Mouse (Mus musculus): ENCODE data around the gene Krt4. TPM values are rescaled to one million over a fixed set of nuclear protein-coding genes. Genes with fewer than 3 reads are reported as not detected.

Krt4 gene
- polyA plus RNA-seq, 1 experiment from 2014 or later: 0.07 TPM

DNA sequence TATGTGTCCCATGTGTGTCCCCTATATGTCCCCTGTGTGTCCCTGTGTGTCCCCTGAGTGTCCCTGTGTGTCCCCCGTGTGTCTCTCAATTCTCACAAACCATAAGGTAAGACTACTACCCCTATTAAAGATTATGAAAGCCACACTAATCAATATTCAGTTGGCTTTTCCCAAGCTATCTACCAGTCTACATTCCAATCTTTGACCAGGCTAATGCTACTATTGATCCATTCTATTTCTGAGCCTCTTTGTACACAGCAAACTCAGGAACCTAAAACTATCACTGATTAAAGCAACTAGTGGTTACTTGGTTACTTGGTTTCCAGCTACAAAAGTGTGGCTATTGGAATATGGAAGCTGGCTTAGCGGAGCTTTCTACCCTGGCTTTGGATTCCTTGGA is 2.2 kb downstream of the Krt4 start:
- no peak overlapping the region for H3K4me3 ChIP-seq (ENCODE audit: low read depth, low read length)
- H3K4me1 ChIP-seq (ENCODE audit: control insufficient read depth, insufficient read depth, low read length): no peaks in the 10 kb centered on the region
- H3K9ac ChIP-seq (ENCODE audit: low read depth, low read length): no peak overlapping the region
- ATAC-seq (replicated peaks; ENCODE audit: insufficient number of reproducible peaks, low FRiP score, low TSS enrichment): no peak
- no peak overlapping the region for H3K27ac ChIP-seq (ENCODE audit: low read depth, low read length)
- WGBS (ENCODE audit: insufficient replicate concordance): 85% methylated on average over 2 of the region's 2 CpGs
- H3K36me3 ChIP-seq (ENCODE audit: control insufficient read depth, insufficient read depth, low read length): no peaks in the 10 kb centered on the region
- H3K27me3 ChIP-seq (ENCODE audit: control insufficient read depth, insufficient read depth, low read length): peaks cover 10% of the 10 kb centered on the region; the same call in 1 of the 2 replicates
- H3K9me3 ChIP-seq (replicated peaks; ENCODE audit: control insufficient read depth, low read length): no peaks in the 10 kb centered on the region
- no peak overlapping the region for H3K4me2 ChIP-seq

GRCm38 (mm10) chr15:101916072-101916471 is 8.5 kb downstream of the Krt4 start:
- no peak for ATAC-seq (replicated peaks; ENCODE audit: insufficient number of reproducible peaks, low FRiP score, low TSS enrichment)
- WGBS (ENCODE audit: insufficient replicate concordance): 66% methylated on average over 2 of the region's 2 CpGs
- Histone ChIP-seq H3K4me3 (ENCODE audit: low read depth, low read length) (no peak overlapping the region), H3K36me3 (ENCODE audit: control insufficient read depth, insufficient read depth, low read length) (no peaks in the 10 kb centered on the region), H3K4me2 (no peak overlapping the region), H3K4me1 (ENCODE audit: control insufficient read depth, insufficient read depth, low read length) (no peaks in the 10 kb centered on the region), H3K27me3 (ENCODE audit: control insufficient read depth, insufficient read depth, low read length) (peaks cover 10% of the 10 kb centered on the region; the same call in 1 of the 2 replicates), H3K9ac (ENCODE audit: low read depth, low read length) (no peak overlapping the region), H3K27ac (ENCODE audit: low read depth, low read length) (no peak overlapping the region), H3K9me3 (replicated peaks; ENCODE audit: control insufficient read depth, low read length) (no peaks in the 10 kb centered on the region)

- Histone ChIP-seq H3K4me1 (ENCODE audit: control insufficient read depth, insufficient read depth, low read length) (no peaks in the 10 kb centered on the region), H3K9ac (ENCODE audit: low read depth, low read length) (no peak overlapping the region), H3K27ac (ENCODE audit: low read depth, low read length) (no peak overlapping the region), H3K36me3 (ENCODE audit: control insufficient read depth, insufficient read depth, low read length) (no peaks in the 10 kb centered on the region), H3K9me3 (replicated peaks; ENCODE audit: control insufficient read depth, low read length) (no peaks in the 10 kb centered on the region), H3K4me2 (no peak overlapping the region), H3K4me3 (ENCODE audit: low read depth, low read length) (no peak overlapping the region), H3K27me3 (ENCODE audit: control insufficient read depth, insufficient read depth, low read length) (no peaks in the 10 kb centered on the region)
- WGBS (ENCODE audit: insufficient replicate concordance): 77% methylated on average over 5 of the region's 5 CpGs
- ATAC-seq (replicated peaks; ENCODE audit: insufficient number of reproducible peaks, low FRiP score, low TSS enrichment): no peak
Observed at GRCm38 (mm10) chr15:101904849-101905248, 19.7 kb downstream of the Krt4 start.

DNA sequence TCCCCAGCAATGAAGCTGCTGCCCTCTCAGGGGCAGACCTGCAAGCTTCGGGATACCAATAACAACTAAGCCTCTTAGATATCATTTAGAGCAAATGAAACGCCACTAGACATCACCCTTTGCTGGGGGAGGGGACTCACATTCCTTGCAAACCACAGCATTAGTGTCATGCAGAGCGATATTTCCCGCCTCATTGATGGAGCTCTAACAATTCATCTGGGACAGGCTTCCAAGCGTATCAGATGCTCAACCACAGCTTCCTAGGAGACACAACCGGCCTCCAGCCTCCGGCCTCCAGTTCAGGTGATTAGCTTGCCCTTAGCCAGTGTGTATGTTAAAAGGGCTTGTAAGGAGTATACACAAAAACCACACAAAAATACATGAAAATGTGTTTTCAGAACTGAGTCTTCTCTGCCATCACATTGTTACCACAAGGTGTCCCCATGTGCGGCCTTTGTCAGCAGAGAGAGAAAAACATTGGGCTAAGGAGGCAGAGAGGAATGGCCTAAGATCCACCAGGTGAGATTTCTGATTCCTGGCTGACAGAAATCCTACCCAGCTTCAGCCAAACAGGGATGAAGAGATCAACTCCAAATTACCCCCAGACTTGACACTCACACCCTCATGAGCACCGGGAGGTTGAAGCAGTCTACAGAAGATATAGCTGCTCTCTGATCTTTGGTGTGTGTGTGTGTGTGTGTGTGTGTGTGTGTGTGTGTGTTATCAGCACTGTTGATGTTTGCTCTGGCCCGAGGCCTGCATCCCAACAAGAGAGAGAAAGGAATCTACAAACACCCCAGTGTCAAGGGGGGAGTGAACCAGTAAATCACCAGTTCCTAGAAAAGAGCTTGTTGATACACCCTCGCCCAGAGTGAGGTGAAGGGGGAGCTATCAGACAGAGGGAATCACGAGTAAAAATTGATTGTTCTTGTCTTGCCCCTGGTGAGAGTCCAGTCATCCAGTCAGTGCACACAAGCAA is 22.1 kb downstream of the Krt4 start:
- 46% methylated on average over 12 of the region's 12 CpGs for WGBS (ENCODE audit: insufficient replicate concordance)
- Histone ChIP-seq H3K36me3 (ENCODE audit: control insufficient read depth, insufficient read depth, low read length) (no peaks in the 10 kb centered on the region), H3K27me3 (ENCODE audit: control insufficient read depth, insufficient read depth, low read length) (no peaks in the 10 kb centered on the region), H3K4me1 (ENCODE audit: control insufficient read depth, insufficient read depth, low read length) (no peaks in the 10 kb centered on the region), H3K9me3 (replicated peaks; ENCODE audit: control insufficient read depth, low read length) (no peaks in the 10 kb centered on the region), H3K9ac (ENCODE audit: low read depth, low read length) (no peak overlapping the region), H3K4me3 (ENCODE audit: low read depth, low read length) (no peak overlapping the region), H3K27ac (ENCODE audit: low read depth, low read length) (no peak overlapping the region), H3K4me2 (no peak overlapping the region)
- ATAC-seq (replicated peaks; ENCODE audit: insufficient number of reproducible peaks, low FRiP score, low TSS enrichment): no peak

DNA sequence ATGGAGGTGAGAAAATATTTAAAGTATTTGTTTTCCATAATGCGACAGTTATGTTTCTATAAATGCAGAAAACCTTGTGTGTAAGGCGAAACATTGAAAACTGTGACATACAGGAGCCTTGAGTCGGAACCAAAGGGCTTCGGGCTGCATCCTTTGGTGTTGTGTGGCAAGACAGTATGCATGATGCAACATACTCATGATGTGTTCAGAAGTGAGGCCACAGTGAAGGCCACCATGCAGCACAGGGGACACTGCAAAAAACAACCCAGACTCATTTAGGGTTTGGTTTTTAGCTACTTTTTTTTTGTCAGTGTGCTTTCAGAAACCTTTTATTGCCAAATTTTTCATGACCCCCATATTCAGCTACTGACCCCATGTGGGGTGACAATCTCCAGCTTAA is 29.3 kb downstream of the Krt4 start:
- Histone ChIP-seq H3K27ac (ENCODE audit: low read depth, low read length) (no peak overlapping the region), H3K27me3 (ENCODE audit: control insufficient read depth, insufficient read depth, low read length) (no peaks in the 10 kb centered on the region), H3K36me3 (ENCODE audit: control insufficient read depth, insufficient read depth, low read length) (no peaks in the 10 kb centered on the region), H3K4me3 (ENCODE audit: low read depth, low read length) (no peak overlapping the region), H3K9me3 (replicated peaks; ENCODE audit: control insufficient read depth, low read length) (no peaks in the 10 kb centered on the region), H3K9ac (ENCODE audit: low read depth, low read length) (no peak overlapping the region), H3K4me2 (no peak overlapping the region), H3K4me1 (ENCODE audit: control insufficient read depth, insufficient read depth, low read length) (no peaks in the 10 kb centered on the region)
- WGBS (ENCODE audit: insufficient replicate concordance): 83% methylated on average over 4 of the region's 4 CpGs
- ATAC-seq (replicated peaks; ENCODE audit: insufficient number of reproducible peaks, low FRiP score, low TSS enrichment): no peak

DNA sequence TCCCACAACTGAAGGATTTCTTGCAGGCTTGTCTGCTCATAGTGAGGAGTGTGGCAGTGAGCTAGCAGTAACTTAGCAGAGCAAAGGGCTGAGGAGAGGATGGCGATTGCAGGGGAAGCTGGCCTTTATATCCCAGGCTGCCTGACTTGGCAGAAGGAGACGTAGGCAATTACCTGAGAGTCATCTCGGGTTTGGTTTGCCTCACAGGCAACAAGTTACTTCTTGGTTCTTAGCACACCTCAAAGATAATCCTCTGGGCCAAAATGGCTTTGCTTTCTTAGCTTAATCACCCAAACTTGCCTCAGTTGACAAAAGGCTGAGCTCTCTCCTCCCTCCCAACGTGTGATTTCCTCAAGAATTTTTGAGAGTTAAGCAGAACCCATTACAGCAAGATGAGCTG is 31.7 kb downstream of the Krt4 start, which contains the start of gene Krt76:
Gene Krt76, minus strand, starts transcription at position 101 of the 400 bp plus-strand sequence.
- ATAC-seq (replicated peaks; ENCODE audit: insufficient number of reproducible peaks, low FRiP score, low TSS enrichment): no peak
- Histone ChIP-seq H3K9ac (ENCODE audit: low read depth, low read length) (no peak within 1 kb of the TSS), H3K9me3 (replicated peaks; ENCODE audit: control insufficient read depth, low read length) (no peaks in the 10 kb centered on the region), H3K36me3 (ENCODE audit: control insufficient read depth, insufficient read depth, low read length) (no peaks in the 10 kb centered on the region), H3K4me2 (no peak within 1 kb of the TSS), H3K27ac (ENCODE audit: low read depth, low read length) (no peak within 1 kb of the TSS), H3K27me3 (ENCODE audit: control insufficient read depth, insufficient read depth, low read length) (no peaks in the 10 kb centered on the region; the same call in 1 of the 2 replicates), H3K4me3 (ENCODE audit: low read depth, low read length) (no peak within 1 kb of the TSS), H3K4me1 (ENCODE audit: control insufficient read depth, insufficient read depth, low read length) (no peaks in the 10 kb centered on the region)
- WGBS (ENCODE audit: insufficient replicate concordance): 50% methylated on average over 4 of the region's 4 CpGs

GRCm38 (mm10) chr15:101879776-101880175 is 44.8 kb downstream of the Krt4 start:
- 18% methylated on average over 11 of the region's 11 CpGs for WGBS (ENCODE audit: insufficient replicate concordance)
- Histone ChIP-seq H3K27ac (ENCODE audit: low read depth, low read length) (no peak overlapping the region), H3K9me3 (replicated peaks; ENCODE audit: control insufficient read depth, low read length) (no peaks in the 10 kb centered on the region), H3K4me2 (no peak overlapping the region), H3K4me3 (ENCODE audit: low read depth, low read length) (no peak overlapping the region), H3K9ac (ENCODE audit: low read depth, low read length) (no peak overlapping the region), H3K36me3 (ENCODE audit: control insufficient read depth, insufficient read depth, low read length) (no peaks in the 10 kb centered on the region), H3K27me3 (ENCODE audit: control insufficient read depth, insufficient read depth, low read length) (peaks cover 14% of the 10 kb centered on the region), H3K4me1 (ENCODE audit: control insufficient read depth, insufficient read depth, low read length) (no peaks in the 10 kb centered on the region)
- ATAC-seq (replicated peaks; ENCODE audit: insufficient number of reproducible peaks, low FRiP score, low TSS enrichment): no peak

GRCm38 (mm10) chr15:101878041-101878440 is 46.5 kb downstream of the Krt4 start:
- Histone ChIP-seq H3K27ac (ENCODE audit: low read depth, low read length) (no peak overlapping the region), H3K27me3 (ENCODE audit: control insufficient read depth, insufficient read depth, low read length) (peaks cover 9% of the 10 kb centered on the region; the same call in 1 of the 2 replicates), H3K4me3 (ENCODE audit: low read depth, low read length) (no peak overlapping the region), H3K9ac (ENCODE audit: low read depth, low read length) (no peak overlapping the region), H3K9me3 (replicated peaks; ENCODE audit: control insufficient read depth, low read length) (no peaks in the 10 kb centered on the region), H3K4me2 (no peak overlapping the region), H3K4me1 (ENCODE audit: control insufficient read depth, insufficient read depth, low read length) (no peaks in the 10 kb centered on the region), H3K36me3 (ENCODE audit: control insufficient read depth, insufficient read depth, low read length) (no peaks in the 10 kb centered on the region)
- WGBS (ENCODE audit: insufficient replicate concordance): 54% methylated on average over 2 of the region's 2 CpGs
- no peak for ATAC-seq (replicated peaks; ENCODE audit: insufficient number of reproducible peaks, low FRiP score, low TSS enrichment)
